Mouse (Mus musculus): ENCODE data around the gene Atp5mpl. TPM values are rescaled to one million over a fixed set of nuclear protein-coding genes. Genes with fewer than 3 reads are reported as not detected.

The Atp5mpl gene
- polyA plus RNA-seq, 1 experiment: 126 TPM

DNA sequence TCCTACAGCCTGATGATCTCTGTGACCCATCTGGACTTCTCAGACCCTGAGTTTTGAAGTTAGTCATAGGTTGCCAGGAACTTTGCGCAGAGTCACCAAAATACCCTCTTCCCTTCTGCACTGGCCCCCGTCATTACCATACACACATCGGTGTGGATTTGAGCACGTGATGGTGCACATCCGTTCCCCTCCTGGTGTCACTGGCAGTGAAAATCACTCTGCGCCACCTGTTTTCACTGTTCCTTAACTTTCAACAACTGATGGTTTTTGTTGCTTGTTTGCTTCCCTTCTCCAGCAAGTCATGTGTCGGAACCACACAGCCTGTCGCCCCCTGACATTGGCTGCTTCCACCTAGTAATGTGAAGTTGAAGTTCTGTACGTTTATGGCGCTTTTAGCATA lies 5.7 kb upstream of the Atp5mpl start:
- Histone ChIP-seq H3K27me3 (replicated peaks; ENCODE audit: control insufficient read depth, insufficient read depth, low read length) (no peaks in the 10 kb centered on the region), H3K27ac (ENCODE audit: insufficient read depth, low read depth, low read length) (no peak overlapping the region), H3K4me1 (ENCODE audit: control insufficient read depth, insufficient read depth, low read length) (no peaks in the 10 kb centered on the region), H3K4me3 (ENCODE audit: insufficient read depth, low read depth, low read length) (no peak overlapping the region), H3K36me3 (ENCODE audit: control insufficient read depth, insufficient read depth, low read length) (no peaks in the 10 kb centered on the region)
- DNase-seq: no peak
- TF ChIP-seq CTCF (conservative IDR thresholded peaks at IDR 0.05; ENCODE audit: insufficient read depth, insufficient read length, low read depth, low read length) (no peak), POLR2A (IDR thresholded peaks at IDR 0.05; ENCODE audit: low read depth, low read length) (no peak)
- WGBS: 92% methylated on average over 10 of the region's 10 CpGs

DNA sequence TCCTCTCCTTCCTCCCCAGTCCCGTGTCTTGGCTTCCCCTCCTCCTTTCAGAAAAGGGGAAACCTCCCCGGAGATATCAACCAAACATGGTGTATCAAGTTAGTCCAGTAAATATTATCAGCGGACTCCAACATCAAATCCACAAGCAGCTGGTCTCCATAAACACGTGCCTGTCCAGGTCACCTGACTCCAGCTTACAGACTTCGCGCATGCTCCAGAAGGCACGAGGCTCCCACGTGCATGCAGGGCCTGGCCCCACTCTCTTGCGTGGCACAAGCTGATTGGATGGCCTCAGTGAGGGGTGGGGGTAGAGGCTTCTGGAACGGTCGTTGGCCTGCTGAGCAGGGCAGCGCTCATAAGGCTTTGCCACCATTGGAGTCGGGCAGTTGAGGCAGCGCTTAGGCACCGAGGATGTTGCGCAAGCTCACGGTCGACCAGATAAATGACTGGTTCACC lies 4.5 kb upstream of the Atp5mpl start, which contains the start of gene Tdrd9:
Gene Tdrd9, plus strand, starts transcription at position 329 of the 456 bp plus-strand sequence.
- H3K4me1 ChIP-seq (ENCODE audit: control insufficient read depth, insufficient read depth, low read length): peaks cover 3% of the 10 kb centered on the region; the same call in 1 of the 2 replicates
- TF ChIP-seq CTCF (conservative IDR thresholded peaks at IDR 0.05; ENCODE audit: insufficient read depth, insufficient read length, low read depth, low read length) (no peak), POLR2A (IDR thresholded peaks at IDR 0.05; ENCODE audit: low read depth, low read length) (no peak)

GRCm38 (mm10) chr12:111970085-111970484 lies 3.3 kb upstream of the Atp5mpl start:
- H3K36me3 ChIP-seq (ENCODE audit: control insufficient read depth, insufficient read depth, low read length): no peaks in the 10 kb centered on the region
- no peak for TF ChIP-seq POLR2A (IDR thresholded peaks at IDR 0.05; ENCODE audit: low read depth, low read length)
- no peak for TF ChIP-seq CTCF (conservative IDR thresholded peaks at IDR 0.05; ENCODE audit: insufficient read depth, insufficient read length, low read depth, low read length)
- H3K4me3 ChIP-seq (ENCODE audit: insufficient read depth, low read depth, low read length): no peak overlapping the region
- H3K27ac ChIP-seq (ENCODE audit: insufficient read depth, low read depth, low read length): no peak overlapping the region
- no peaks in the 10 kb centered on the region for H3K27me3 ChIP-seq (replicated peaks; ENCODE audit: control insufficient read depth, insufficient read depth, low read length)
- WGBS: 74% methylated on average over 4 of the region's 4 CpGs
- DNase-seq: no peak
- H3K4me1 ChIP-seq (ENCODE audit: control insufficient read depth, insufficient read depth, low read length): peaks cover 15% of the 10 kb centered on the region

More for the DNA sequence above, 4.5 kb upstream of the Atp5mpl start, which contains the start of gene Tdrd9:
- Histone ChIP-seq H3K27me3 (replicated peaks; ENCODE audit: control insufficient read depth, insufficient read depth, low read length) (no peaks in the 10 kb centered on the region), H3K4me3 (ENCODE audit: insufficient read depth, low read depth, low read length) (no peak within 1 kb of the TSS), H3K36me3 (ENCODE audit: control insufficient read depth, insufficient read depth, low read length) (no peaks in the 10 kb centered on the region), H3K27ac (ENCODE audit: insufficient read depth, low read depth, low read length) (no peak within 1 kb of the TSS)
- WGBS: 77% methylated on average over 18 of the region's 18 CpGs
- no peak for DNase-seq

DNA sequence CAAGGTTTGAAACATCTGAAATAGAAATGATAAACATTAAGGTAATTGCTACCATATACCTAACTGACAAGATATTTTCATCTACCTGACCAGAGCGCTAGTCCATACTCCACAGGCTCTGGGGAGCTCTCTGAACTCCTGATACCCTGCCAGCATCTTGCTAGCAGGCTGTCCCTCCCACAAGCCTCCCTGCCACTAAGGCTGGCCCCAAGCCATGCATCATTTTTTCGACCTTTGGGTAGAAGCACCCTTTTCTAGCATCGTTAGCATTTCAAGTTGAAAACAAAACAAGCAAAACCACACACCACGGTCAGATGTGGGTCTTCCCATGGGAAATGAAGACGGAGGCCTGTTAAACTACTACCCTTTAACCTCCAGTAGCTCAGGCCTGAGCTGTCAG lies 3.4 kb downstream of the Atp5mpl start:
- TF ChIP-seq POLR2A (IDR thresholded peaks at IDR 0.05; ENCODE audit: low read depth, low read length) (no peak), CTCF (conservative IDR thresholded peaks at IDR 0.05; ENCODE audit: insufficient read depth, insufficient read length, low read depth, low read length) (no peak)
- H3K4me1 ChIP-seq (ENCODE audit: control insufficient read depth, insufficient read depth, low read length): peaks cover 31% of the 10 kb centered on the region
- WGBS: 45% methylated on average over 5 of the region's 5 CpGs
- H3K4me3 ChIP-seq (ENCODE audit: insufficient read depth, low read depth, low read length): no peak overlapping the region
- peak; percentile 86 for DNase-seq
- no peaks in the 10 kb centered on the region for H3K27me3 ChIP-seq (replicated peaks; ENCODE audit: control insufficient read depth, insufficient read depth, low read length)
- H3K27ac ChIP-seq (ENCODE audit: insufficient read depth, low read depth, low read length): no peak overlapping the region
- no peaks in the 10 kb centered on the region; the same call in 1 of the 2 replicates for H3K36me3 ChIP-seq (ENCODE audit: control insufficient read depth, insufficient read depth, low read length)

- no peaks in the 10 kb centered on the region; the same call in 1 of the 2 replicates for H3K36me3 ChIP-seq (ENCODE audit: control insufficient read depth, insufficient read depth, low read length)
- no peak for TF ChIP-seq POLR2A (IDR thresholded peaks at IDR 0.05; ENCODE audit: low read depth, low read length)
- peak; percentile 89 for TF ChIP-seq CTCF (conservative IDR thresholded peaks at IDR 0.05; ENCODE audit: insufficient read depth, insufficient read length, low read depth, low read length)
- peak; percentile 79 for DNase-seq
- 37% methylated on average over 9 of the region's 9 CpGs for WGBS
- no peak overlapping the region for H3K4me3 ChIP-seq (ENCODE audit: insufficient read depth, low read depth, low read length)
- peaks cover 1% of the 10 kb centered on the region; the same call in 1 of the 2 replicates for H3K4me1 ChIP-seq (ENCODE audit: control insufficient read depth, insufficient read depth, low read length)
- H3K27ac ChIP-seq (ENCODE audit: insufficient read depth, low read depth, low read length): no peak overlapping the region
- no peaks in the 10 kb centered on the region for H3K27me3 ChIP-seq (replicated peaks; ENCODE audit: control insufficient read depth, insufficient read depth, low read length)
Observed at GRCm38 (mm10) chr12:111958101-111958865, 8.5 kb downstream of the Atp5mpl start.

DNA sequence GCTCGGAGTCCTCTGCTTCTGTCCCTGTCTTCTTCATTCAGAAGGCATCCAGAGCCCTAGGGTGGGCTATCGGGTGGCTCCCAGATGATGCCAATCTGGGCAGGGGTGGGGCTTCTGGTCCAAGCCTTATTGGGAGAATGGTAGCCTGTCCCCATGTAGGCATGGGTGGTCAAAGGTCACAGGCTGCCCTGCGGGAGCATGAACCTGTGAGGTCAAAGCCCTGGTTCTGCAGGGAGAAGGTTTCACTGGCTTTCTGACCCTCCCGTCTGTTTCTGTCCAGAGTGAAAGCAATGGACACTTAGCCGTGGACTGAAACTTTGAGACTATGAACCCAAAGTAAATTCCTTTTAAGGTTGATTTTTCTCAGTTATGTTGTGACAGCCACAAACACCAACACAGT lies 10.6 kb downstream of the Atp5mpl start:
- Histone ChIP-seq H3K4me1 (ENCODE audit: control insufficient read depth, insufficient read depth, low read length) (peaks cover 3% of the 10 kb centered on the region; the same call in 1 of the 2 replicates), H3K36me3 (ENCODE audit: control insufficient read depth, insufficient read depth, low read length) (no peaks in the 10 kb centered on the region; the same call in 1 of the 2 replicates), H3K27ac (ENCODE audit: insufficient read depth, low read depth, low read length) (no peak overlapping the region), H3K4me3 (ENCODE audit: insufficient read depth, low read depth, low read length) (no peak overlapping the region), H3K27me3 (replicated peaks; ENCODE audit: control insufficient read depth, insufficient read depth, low read length) (no peaks in the 10 kb centered on the region)
- WGBS: 71% methylated on average over 5 of the region's 5 CpGs
- peak; percentile 53 for DNase-seq
- TF ChIP-seq POLR2A (IDR thresholded peaks at IDR 0.05; ENCODE audit: low read depth, low read length) (no peak), CTCF (conservative IDR thresholded peaks at IDR 0.05; ENCODE audit: insufficient read depth, insufficient read length, low read depth, low read length) (no peak)

- DNase-seq: peak; percentile 26
- WGBS: 30% methylated on average over 5 of the region's 5 CpGs
Observed at GRCm38 (mm10) chr12:111951701-111952100, 15.1 kb downstream of the Atp5mpl start.

More at GRCm38 (mm10) chr12:111951701-111952100, 15.1 kb downstream of the Atp5mpl start:
- Histone ChIP-seq H3K27ac (ENCODE audit: insufficient read depth, low read depth, low read length) (no peak overlapping the region), H3K27me3 (replicated peaks; ENCODE audit: control insufficient read depth, insufficient read depth, low read length) (no peaks in the 10 kb centered on the region), H3K4me3 (ENCODE audit: insufficient read depth, low read depth, low read length) (no peak overlapping the region), H3K4me1 (ENCODE audit: control insufficient read depth, insufficient read depth, low read length) (peaks cover 3% of the 10 kb centered on the region; the same call in 1 of the 2 replicates), H3K36me3 (ENCODE audit: control insufficient read depth, insufficient read depth, low read length) (no peaks in the 10 kb centered on the region)
- no peak for TF ChIP-seq CTCF (conservative IDR thresholded peaks at IDR 0.05; ENCODE audit: insufficient read depth, insufficient read length, low read depth, low read length)
- TF ChIP-seq POLR2A (IDR thresholded peaks at IDR 0.05; ENCODE audit: low read depth, low read length): no peak
